Mouse (Mus musculus) gastrocnemius, postnatal 36 days (tissue): ENCODE measurements around the gene Clcn3. TPM values are rescaled to one million over a fixed set of nuclear protein-coding genes. Genes with fewer than 3 reads are reported as not detected.

Experiments used
- DNase-seq, 2 experiments: peaks; one replicate each; pipeline ENCODE4 v3.0.0; 2022
- intact Hi-C: fragments of 180-260 bp; cut with DNase I; formaldehyde crosslinking; loops from one replicate; pipeline ENCODE4 v1.15.1; 2025
- total RNA-seq, 2 experiments: library from RNA; stranded (reverse); gene quantifications; 2 replicates each; pipeline ENCODE4 v1.2.3; 2021

Gene Clcn3
- total RNA-seq, 2 experiments from 2014 or later = 24.3 to 25.4 TPM

- no peak for DNase-seq
- intact Hi-C loops = no loop called here
Observed at GRCm38 (mm10) chr8:60883419-60884137, 99.5 kb downstream of the Clcn3 start.

- intact Hi-C loops = no loop called here
- DNase-seq = no peak
Observed at GRCm38 (mm10) chr8:60878617-60879016, 104.5 kb downstream of the Clcn3 start.

GRCm38 (mm10) chr8:60870231-60871193 is 112.6 kb downstream of the Clcn3 start:
- DNase-seq = no peak
- intact Hi-C loops = no loop called here

- intact Hi-C loops = loop anchor here (5.0 kb wide), 1 partner anchor 362 kb away; the partner anchor contains the start of gene Aadat
- DNase-seq = no peak
Observed at GRCm38 (mm10) chr8:60869761-60870160, 113.3 kb downstream of the Clcn3 start.

- no peak for DNase-seq
- intact Hi-C loops = loop anchor here (5.0 kb wide), 1 partner anchor 361 kb away; the partner anchor contains the start of gene Aadat
Observed at GRCm38 (mm10) chr8:60868236-60868965, 114.7 kb downstream of the Clcn3 start.

GRCm38 (mm10) chr8:60867468-60868115 is 115.5 kb downstream of the Clcn3 start:
- no peak for DNase-seq
- intact Hi-C loops = loop anchor here (2.0 to 5.0 kb wide), 2 partner anchors 251 to 360 kb away; partner anchors contain the start of gene Aadat

- DNase-seq = peak in 1 of 2 experiments; percentile 14
- intact Hi-C loops = loop anchor here (2.0 to 5.0 kb wide), 2 partner anchors 249 to 358 kb away; partner anchors contain the start of gene Aadat
Observed at GRCm38 (mm10) chr8:60865504-60866114, 117.5 kb downstream of the Clcn3 start.

- intact Hi-C loops = loop anchor here (5.0 kb wide), 1 partner anchor 358 kb away; the partner anchor contains the start of gene Aadat
- no peak for DNase-seq
Observed at GRCm38 (mm10) chr8:60864875-60865274, 118.2 kb downstream of the Clcn3 start.

- intact Hi-C loops = no loop called here
- no peak for DNase-seq
Observed at GRCm38 (mm10) chr8:60861783-60862182, 121.3 kb downstream of the Clcn3 start.

- intact Hi-C loops = no loop called here
- no peak for DNase-seq
Observed at GRCm38 (mm10) chr8:60860749-60861148, 122.4 kb downstream of the Clcn3 start.

Other genes with a start within 250 kb of the Clcn3 start
- 1 to 10 TPM; 5.2 to 7.4 TPM for gene Hpf1, start 92.9 kb downstream of the Clcn3 start, total RNA-seq
- gene Nek1, start 9.9 kb upstream of the Clcn3 start, total RNA-seq = 1 to 10 TPM; 2.9 to 3.4 TPM
- gene Sh3rf1, start 240.6 kb upstream of the Clcn3 start, total RNA-seq = 1 to 10 TPM; 1.7 to 2.2 TPM